Mouse (Mus musculus) brain, embryonic 18.5 days (tissue): Measurements from ENCODE around the gene Mpped1.

Source experiments
- DNase-seq: peaks from one replicate; pipeline ENCODE4 v3.0.0-alpha.2; 2012; ENCODE audit warnings: low read depth, low spot score

The Mpped1 gene

DNA sequence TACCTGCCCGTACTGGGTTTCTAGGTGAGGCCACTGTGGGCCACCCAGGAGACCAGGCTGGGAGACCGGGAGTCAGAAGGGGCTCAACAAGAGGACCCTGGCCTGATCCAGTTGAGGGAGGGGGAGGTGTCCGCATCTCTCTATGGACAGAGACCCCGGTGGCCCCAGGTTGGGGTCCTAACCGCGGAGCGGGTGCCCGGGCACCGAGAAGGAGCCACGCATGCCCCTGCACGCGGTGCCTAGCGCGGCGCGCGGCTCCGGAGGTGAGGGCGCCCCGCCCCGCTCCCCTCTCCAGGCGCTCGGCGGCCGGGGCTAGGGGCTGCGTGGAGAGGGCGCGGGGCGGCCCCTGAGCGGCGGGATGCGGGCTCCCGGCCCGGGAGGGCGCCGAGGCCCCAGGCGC, at the start of gene Mpped1:
Gene Mpped1 (plus strand): TSS at position 81 of the 400 bp plus-strand sequence.
- DNase-seq = no peak

DNA sequence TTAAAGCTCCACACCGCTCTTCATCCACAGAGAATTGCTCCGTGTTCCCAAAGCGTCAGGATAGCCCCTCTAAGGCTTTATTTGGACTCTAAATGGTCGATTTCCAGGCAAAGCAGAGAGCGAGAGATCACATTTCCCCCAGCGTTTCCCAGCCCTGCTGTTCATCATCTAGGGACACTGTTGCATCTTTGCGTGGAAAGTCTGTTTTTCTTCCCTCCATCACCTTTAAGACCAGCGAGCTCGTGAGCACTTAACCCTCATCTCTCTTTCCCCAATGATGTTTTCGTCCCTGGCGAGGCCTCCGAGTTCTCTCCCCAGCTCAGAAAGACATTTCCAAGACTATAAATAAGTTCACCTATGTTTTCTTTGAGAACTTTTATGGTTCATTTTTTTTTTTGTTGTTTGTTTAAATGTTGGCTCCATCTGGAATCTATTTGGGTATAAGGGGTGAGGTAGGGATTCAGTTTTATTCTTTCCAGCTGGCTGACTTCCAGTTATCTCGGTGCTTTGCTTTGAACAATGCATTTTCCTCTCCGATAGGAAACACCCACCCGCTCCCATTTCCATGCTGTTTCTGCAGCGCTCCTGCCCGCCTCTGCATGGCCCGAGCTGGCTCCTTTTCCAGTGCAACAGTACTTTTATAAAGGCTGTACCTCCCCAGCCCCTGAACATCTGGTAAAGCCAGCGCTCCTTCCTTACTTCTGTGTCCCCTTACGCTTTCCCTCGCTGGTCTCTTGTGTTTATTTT, 38.4 kb upstream of the Mpped1 start:
- no peak for DNase-seq

DNA sequence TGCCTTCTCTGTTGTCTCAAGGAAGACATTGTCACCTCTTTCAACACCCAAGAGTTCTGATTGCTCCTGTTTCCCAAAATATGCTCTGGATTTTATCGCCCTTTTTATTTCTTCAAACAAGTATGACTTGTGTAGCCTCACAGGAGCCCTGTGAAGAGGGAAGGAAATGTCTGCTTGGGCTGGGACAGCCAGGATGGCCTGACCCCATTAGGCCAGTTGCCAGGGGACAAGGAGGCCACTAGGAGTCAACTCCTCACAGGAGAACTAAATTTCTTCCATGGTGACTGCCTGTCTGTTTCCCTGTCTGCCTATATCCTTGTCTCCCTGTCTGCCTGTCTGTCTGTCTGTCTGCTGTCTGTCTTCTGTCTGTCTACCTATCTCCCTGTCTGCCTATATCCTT, 37.2 kb upstream of the Mpped1 start:
- DNase-seq = no peak

DNA sequence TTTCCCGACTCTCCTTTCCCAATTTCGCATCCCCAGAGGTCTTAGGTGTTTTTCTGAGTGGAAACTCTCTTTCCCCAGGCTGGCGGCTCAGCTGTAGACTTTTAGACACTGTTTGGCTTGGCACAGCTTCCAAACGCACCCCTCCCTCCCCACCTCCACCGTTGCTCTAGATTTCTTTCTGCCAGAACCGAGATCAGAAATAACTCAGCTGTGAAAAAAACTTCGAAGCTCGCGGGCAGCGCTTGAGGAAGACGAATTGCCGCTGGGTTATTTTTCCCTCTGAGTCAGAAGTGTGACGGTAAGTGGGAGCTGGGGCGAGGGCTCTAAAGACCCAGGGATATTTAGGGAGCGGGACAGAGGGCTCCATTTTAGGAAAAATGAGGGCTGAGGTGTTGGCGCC, 33.0 kb upstream of the Mpped1 start:
- no peak for DNase-seq

DNA sequence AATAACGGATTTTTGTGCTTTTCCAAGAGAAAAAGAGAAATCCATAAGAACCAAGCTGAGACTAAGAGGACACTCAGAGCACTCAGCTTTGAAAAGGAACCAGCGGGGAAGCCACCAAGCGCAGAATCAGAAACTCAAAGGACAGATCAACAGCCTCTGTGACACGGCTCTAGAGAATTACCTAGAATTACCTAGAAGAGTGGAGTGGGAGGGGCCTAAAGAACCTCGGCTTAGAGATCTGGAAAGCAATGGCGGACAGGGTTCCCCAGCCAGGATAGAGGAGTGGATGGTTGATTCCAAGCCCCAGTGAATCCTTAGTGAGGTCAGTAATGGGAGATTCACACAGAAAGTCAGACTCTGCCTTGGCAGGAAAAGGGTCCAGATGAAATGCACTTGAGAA, 30.3 kb upstream of the Mpped1 start:
- DNase-seq = no peak

DNA sequence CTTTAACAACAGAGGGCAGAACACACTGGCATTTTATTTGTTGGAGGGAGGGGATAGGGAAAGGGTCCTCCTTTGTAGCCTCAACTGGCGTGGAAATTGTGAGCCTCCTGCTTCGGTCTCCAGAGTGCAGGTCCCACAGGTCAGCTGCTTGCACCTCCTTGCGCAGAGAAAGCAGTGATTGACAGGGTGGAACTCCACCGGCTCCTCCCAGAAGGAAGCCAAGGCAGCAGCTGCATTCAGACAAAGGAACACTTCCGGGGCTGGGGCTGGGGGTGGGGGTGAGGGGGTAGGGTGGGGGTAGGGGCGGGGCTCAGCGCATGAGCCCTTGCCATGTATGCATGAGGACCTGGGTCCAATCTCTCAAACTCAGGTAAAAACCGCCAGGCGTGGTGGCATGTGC, 29.8 kb upstream of the Mpped1 start:
- no peak for DNase-seq

DNA sequence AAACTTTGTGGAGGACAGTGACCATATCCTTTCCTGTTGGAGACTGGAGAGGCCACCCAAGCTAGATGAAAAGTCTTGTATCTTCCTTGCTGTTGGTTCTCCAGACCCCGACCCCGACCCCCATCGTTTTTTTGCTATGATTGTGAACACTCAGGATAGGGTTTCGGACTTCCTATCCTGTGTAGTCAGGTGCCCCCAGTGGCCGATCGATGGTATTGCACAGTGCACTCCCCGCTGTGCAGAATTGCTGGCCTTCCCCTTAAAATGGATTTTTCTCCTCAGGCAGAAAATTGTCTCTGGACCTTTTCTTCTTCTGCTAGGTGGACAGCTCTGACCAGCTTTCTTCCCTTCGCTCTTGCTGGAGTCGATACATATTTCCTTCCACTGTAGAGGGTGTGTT, 22.5 kb upstream of the Mpped1 start:
- DNase-seq = no peak

DNA sequence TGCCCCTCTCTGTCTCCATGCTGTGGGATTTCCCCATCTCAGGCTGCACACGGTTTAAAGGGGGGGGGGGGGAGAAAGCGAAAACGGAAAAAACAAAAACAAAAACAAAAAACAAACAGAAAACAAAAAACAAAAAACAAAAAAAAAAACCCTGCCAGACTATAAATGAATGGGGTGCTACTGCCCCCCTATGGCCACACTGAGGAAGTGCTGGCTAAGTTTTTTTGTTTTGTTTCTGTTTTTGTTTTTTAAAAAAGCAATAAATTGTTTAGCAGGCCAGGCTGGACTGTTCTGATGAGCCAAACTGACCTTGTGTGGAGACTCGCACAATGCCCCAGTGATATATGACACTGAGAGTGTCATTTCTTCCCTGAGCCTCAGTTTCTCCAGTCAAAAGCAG, 20.3 kb upstream of the Mpped1 start:
- no peak for DNase-seq

DNA sequence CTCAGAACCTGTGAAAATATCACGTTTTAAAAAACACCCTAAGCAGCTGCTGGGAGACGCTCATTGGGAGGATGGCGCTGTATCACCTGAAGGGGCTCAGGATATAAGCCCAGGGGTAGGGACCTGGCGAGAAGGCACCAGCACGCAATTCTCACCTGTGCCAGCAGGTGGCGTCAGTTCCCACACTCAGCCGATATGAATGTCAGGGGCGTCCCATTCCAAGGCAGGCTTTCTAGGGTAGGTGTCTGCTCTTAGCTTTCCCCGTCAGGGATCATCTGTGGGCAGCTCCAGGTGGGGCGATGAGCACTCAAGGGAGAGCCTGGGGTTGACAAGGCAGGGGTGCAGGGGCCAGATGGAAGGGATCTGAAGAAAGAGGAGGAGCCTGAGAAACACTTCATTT, 18.6 kb upstream of the Mpped1 start:
- DNase-seq = no peak

DNA sequence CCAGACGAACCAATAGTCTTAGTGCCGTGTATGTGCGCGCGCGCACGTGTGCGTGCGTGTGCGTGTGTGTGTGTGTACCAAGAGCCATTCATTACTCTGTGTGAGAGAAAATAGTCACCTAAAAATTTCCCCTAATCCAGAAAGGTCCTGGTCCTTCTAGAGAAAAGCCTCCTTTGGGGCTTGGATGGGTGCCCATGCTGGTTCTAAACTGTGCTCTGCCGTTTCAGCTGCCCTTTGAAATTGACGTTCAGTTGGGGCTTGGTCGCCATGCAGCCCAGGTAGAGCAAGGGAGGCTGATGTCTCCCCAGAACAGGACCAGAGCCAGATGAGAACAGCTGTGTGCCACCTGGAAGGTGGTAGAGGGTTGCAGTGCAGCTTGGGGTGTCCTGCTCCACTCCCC, 17.8 kb upstream of the Mpped1 start:
- DNase-seq = no peak

DNA sequence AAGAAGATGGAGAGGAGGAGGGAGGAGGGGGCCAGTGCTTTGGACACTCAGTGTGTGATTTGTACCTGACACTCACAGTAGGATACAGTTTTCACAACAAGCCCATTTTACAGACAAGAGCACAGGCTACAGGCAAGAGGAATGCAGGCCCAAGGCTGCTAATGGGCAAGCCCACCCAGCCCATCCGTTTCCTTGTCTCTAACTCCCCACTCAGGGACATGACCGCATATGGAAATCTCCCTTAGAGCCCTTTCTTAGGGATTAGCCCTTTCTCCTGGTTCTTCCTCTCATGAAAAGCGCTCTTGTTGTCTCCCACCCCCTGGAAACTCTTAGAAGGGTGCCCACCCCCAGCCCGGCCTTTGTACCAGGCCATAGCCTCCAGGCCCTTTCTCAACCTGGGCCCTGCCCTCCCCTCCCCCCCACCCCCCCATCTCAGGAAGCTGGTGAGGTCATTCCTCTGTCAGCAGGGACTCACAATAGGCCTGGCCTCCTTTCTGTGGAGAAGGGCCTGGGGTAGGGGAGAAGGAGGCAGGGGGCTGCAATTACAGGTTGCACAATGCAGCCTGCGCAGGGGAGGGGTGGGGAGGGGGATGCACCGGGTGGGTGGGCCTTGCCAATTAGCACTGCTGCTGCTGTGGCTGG, 13.8 kb upstream of the Mpped1 start:
- DNase-seq = no peak

DNA sequence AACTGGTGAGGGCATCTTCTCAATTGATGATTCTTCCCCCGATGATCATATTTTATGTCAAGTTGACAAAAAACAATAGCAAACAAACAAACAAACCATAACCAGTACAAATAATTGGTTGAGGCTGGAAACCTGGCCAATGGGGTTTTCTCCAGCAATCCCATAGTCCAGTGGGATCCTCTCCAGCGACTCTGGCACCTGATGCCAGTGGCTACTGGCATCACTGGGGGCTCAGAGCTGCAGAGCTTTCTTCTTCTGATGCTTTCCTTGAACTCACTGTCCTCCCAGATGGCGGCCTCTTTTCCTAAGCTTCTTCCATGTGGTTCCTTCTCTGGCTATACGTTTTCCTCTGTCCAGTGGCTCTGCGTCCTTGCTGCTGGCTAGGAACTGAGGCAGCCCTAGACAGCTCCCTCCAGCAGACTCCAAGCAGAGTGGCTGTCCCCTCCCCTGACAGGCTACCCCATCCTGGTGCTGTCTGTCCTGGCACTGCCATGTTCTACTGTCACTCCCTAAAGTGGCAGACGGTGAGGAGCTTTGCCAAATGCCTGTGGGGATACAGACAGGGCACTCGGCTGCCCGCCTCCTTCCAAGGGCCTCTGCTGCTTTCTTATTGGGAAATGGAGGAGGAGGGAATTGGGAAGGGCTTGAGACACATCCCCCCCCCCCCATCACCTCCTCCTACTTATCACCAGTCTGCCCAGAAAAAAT, 7.8 kb upstream of the Mpped1 start:
- no peak for DNase-seq

DNA sequence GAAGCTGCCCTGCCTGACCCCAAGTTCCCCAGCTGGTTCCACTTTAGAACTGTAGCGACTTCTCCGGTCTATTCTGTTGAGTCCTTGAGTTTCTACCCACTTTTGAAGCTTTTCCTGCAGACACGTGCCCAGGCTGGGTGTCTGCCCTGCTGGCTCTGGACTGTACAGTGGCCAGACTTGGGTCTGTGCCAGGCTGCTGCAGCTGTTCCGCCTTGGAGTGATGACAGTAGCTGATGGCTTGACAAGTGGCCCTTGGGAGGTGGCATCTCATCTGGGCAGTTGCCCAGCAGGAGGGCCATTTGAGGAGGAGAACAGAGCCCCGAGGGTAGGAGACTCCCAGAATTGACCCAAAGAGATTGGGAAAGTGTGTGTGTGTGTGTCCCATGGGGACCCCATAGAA, 6.8 kb upstream of the Mpped1 start:
- no peak for DNase-seq

DNA sequence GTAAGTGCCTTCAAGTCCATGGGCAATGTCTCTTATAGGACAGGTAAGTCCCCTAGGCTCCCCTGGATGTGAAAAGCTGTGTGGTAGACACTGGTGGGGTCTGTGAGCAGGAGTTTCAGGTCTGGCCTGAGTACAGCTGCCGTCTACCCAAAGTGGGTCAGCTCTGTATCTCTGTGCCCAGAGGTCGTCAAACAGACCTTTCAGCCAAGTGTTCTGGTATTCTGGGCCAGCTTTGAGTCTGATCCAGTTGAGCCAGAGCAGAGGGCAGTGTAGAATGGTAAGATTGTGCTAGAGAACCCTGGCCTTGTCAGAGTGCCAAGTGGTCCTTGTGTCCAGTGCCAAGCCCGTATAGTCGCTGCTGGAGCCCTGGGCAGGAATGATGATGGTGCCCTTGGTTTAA, 6.3 kb upstream of the Mpped1 start:
- DNase-seq = no peak

DNA sequence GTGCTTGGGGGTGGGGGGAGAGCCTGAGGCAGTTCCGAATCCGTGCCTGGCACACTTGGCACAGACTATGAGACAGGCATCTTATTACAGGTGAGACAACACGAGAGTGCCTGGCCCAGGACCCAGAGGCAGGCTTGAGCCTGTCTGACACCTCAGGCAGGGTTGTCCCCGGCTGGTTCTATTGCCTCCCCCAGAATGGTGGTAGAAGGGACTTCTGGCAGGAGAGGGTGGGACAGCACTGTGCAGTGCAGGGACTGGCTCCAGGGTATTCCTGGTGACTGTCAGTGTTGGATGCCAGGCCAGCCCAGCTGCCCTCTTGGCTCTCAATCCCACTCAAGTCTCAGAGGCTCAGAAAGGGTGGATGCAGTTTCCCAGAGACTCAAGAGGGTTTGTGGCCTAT, 4.3 kb upstream of the Mpped1 start:
- no peak for DNase-seq

DNA sequence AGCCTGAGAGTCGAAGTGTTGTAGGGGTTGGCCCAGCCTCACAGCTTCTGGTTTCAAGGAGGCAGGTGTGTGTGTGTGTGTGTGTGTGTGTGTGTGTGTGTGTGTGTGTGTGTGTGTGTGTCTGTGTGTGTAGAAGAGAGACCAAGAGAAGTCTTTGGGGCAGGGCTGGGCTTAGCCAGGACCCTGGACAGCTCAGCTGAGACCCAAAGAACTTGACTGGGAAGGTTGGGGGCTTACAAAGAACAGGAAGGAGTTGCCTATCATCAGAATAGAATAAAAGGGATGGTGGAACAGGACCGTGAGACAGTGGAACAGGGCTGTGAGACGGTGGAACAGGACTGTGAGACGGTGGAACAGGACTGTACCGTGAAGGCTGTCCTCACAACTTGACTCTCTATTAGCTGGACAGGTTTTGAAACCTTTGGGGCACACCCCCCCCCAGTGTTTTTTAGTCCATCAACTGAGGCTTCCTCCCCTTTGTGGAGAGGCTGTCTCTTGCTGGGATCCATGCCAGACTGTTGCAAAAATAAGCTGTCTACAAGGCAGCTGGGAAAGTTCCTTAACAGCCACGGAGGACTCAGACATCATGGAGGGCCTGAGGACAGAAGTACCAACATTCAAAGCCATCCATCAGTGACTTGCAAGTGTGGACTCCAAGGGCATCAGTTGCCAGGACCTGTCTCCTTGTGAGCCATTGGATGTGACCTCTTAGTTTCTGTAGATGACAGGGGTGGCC, 2.8 kb upstream of the Mpped1 start:
- no peak for DNase-seq

DNA sequence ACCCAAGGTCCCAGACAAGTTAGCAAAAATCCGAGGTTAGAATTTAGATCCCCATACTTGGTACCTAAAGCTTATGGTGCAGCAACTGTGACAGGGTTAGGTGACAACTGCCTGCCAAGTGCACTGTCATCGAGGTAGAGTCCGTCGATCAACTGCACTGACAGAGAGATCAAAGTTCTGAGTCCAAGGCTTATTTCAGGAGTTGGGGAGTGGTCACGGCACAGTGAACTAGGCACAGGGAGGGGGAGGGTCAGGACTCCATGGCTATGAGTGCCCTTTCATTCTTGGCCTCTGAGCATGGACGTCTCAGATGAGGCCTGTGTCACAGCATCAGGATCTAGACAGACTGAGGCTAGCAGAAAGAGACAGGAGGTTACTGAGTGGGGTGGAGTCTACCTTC, 1.8 kb upstream of the Mpped1 start:
- no peak for DNase-seq

DNA sequence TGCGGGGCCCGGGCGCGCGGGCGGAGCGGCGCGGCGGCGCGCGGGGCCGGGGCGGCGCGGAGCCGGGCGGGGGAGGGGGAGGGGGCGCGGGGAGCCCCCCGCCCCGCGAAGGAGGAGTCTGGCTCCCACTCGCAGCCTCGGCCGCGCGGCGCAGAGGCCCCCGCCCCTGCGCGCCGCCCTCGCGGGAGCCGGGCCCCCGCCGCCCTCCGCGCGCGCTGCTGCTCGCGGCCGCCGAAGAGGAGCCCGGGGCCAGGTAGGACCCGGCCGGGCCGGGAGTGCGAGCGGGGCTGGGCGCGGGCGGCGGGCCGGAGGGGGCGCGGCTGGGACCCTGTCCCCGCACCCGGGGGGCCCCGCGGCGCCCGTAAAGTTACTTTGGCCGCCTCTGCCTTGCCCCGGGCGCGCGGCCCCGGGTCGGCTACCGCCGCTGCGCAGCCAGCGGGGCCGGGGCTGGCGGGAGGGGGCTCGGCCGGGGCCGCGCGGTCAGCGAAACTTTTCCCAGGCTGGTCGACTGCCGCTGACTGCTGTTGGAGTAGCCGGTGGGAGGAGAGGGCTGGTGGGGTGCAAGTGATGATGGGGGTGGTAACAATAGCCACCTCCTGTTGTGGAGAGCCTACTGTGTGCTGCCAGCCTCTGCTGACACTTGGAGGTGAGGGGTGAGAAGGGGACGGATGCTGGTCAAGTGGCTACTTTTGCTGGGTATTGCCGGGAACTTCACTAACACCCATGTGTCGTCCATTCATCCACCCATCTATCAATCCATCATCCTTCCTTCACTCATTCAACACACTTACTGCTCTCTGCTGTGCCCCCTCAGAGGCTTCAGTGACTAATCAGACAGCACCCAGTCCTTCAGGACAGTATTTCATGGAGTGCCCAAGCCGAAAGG, 831 bp downstream of the Mpped1 start:
- DNase-seq = no peak

DNA sequence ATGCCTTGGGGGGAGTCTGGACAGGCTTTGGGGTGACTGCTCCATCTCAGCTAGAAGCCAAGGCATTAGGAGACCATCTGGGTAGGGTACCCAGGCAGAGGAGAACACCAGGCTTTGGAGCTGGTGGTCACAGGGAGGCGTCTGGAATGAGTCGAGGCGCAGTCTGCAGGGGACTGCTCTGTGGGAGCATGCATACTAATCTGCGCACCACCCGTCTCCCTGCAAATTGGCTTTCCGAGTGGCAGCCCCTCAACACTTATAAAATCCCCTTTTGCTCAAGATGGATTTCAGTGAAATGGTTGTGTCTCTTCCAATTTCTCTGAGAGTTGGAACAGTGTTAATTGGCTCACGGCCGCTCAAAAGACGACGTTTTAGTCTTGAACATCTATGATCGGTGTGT, 2.0 kb downstream of the Mpped1 start:
- no peak for DNase-seq

DNA sequence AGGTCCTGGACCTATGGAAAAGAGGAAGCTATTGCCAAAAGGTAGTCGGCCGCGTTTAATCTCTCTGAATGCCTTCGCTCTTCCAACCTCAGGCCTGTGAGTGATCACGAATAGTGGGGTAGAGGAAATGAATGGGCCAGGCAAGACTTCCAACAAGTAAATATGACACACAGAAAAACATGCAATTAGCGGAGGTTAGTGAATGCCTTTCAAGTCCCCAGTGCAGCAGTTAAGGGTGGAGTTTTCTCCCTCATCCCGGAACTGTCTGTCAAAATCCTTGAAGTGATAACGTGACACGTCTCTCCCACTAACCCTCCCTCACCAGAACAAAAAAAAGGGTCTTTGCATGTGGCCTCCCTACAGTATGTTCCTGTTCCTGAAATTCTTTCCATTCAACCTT, 3.0 kb downstream of the Mpped1 start:
- no peak for DNase-seq

DNA sequence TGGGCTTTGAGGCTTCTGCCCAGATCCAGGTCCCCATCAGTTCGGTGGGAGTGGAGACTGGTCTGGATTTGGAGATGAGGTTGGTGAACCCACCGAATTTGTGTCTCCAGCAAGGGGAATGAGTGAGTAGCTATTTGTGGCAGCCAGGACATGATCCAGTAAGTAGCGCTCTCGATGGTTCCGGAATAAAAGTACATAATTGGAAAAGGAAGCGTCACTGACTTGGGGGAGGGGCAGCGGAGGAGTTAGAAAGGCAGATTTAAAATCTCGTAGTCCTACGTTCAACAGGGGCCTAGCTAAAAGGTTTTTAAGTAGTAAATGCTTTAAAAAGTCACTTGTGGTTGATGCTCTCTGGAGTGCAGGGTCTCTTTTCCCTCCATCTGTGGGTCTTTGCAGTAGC, 5.5 kb downstream of the Mpped1 start:
- DNase-seq = no peak
